Mouse (Mus musculus): ENCODE results near the gene Pxmp4.

Pxmp4 gene

DNA sequence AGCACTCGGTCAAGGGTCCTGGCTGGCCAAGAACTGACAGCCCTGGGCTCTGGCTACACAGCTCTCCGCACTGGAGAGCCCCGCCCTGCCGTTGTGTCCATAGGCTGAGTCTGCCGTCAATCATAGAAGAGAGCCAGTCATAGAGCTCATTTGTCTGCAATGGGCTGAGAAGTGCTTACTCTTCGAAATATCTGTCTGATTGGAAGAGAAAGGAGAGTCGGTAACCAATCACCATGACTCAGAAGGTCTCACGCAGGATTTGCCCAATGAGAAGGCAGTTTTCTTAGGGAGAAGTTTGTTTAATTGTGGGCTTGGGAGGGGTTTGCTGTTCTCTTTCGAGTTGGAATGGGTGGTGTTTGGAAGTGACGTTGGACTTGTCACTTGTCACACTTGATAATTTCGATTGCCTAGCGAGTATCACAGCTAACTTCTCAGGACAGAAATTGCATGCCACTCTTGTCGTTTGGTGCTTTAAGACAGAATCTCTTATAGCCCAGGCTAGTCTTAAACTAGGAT lies at the start of gene Pxmp4:
Pxmp4 (minus strand) TSS at position 71 of the 516 bp plus-strand sequence.
- peak; percentile 98 to 99 for DNase-seq (ENCODE audit: low spot score in 2 of 2)

DNA sequence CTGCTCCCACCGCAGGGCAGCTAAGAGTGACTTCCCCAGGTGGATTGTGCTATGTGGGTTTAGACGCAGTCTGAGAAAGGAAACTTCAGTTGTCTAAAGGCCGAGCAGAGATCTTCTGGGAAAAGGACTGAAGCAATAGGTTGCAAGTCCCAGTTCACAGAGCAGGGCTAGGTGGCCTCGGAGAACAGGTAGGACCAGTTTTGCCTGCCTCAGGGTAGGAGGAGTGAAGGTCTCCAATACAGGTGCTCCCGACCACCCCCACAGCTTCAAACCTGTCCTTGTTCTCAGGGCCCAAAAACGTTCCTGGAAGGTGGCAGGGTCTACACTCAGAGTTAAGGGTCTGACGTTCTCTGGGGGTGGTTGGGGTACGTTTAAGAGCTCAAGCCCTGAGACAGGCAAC lies 47.9 kb upstream of the Pxmp4 start, which contains the start of gene Chmp4b:
Chmp4b (plus strand) TSS at position 343 of the 400 bp plus-strand sequence.
- DNase-seq (ENCODE audit: low spot score in 2 of 2), result no peak

DNA sequence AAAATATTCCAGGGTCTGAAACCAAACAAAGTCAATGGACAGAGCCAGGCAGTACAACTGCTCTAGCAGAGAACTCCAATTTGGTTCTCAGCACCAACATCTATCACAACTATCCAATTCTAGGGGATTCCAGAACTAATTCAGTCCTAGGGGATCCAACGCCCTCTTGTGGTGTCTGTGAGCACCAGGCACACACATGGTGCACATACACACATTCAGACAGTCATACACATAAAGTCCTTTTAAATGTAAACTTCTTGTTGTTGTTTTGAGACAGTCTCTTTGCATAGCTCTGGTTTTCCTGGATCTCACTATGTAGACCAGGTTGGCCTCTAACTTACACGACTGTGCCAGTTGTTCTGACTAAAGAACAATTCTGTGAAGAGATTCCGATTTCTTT lies 46.9 kb upstream of the Pxmp4 start:
- DNase-seq (ENCODE audit: low spot score in 2 of 2), result no peak

DNA sequence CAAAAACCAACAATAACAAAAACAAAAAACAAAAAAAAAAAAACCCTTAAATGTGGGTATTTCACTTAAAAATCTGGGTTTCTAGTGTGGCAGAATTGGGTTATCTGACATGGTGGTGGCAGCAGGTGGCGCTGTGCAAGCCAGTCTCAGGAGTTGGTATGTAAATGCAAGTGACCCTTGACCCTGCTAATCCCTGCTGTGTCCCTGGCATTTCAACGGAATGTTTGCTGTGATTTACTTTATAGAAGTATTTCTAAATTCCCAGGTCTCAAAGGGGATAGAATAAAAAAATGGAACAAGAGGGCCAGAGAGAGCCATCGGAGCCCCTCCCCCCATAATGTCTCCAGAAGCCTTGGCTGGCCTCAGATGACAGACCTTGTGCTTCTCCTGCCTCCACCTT lies 44.6 kb upstream of the Pxmp4 start:
- no peak for DNase-seq (ENCODE audit: low spot score in 2 of 2)

DNA sequence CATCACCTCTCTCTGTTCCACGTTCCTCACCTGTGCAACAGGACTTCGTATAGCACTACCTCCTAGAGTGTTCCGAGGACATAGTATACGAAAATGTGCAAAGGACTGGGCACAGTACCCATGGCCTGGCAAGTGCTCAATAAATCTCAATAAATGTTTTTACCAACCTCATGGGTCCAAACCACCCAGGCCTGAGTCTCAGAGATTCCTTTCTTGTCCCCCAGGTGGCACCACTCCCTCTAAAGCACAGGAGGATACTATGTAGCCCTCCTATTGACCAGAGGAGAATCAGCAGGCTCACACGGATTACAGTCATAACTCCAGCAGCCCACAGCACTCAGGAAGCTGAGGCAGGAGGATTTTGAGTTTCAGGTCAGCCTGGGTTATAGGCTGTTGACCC lies 43.1 kb upstream of the Pxmp4 start:
- DNase-seq (ENCODE audit: low spot score in 2 of 2), result no peak

DNA sequence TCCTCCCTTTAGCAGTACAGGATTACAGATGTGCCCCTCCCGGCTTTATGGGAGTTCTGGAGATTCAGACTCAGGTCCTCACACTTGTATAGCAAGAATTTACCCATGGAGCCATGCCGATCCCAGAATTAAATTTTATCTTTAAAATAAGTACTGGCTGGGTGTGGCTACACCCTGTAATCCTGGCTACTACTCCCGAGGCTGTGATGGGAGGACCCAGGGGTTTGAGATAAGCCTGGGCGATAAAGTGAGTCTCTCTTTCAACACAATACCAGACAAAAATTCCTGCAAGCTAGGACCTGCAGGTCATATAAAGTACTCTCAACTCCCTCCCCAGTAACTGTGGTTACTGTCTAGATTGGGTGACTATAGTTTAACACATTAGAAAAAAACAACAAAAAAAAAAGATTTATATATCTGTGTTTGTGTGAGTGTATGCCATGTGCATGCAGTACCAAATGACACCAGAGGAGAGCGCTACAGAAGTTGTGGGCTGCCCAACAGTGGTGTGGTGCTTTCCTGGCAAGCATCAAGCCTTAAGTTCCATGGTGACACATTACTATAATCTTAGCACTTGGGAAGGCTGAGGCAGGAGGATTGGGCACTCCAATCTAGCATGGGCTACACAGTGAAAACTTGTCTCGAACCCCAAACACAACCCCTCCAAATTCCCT lies 39.3 kb upstream of the Pxmp4 start:
- no peak for DNase-seq (ENCODE audit: low spot score in 2 of 2)

DNA sequence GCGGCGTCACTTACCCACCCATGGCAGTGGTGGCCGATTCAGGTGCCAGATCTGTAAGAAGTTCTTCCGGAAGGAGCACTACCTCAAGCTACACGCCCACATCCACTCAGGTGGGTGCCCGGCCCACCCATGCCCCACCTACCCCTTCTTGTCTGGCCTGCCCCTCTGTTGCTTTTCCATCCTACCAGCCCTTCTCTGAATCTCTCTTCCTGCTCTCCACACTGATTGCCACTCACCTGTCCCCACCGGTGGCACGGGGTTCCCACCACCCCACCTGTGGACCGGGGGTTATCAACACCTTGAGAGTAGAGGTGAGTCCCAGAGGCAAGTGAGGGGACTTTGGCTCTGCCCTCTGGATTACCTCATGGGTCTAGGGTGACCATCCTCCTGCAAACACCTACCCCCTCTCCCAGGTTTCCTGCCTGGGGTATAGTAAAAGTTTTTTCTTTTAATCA lies 38.5 kb upstream of the Pxmp4 start:
- no peak for DNase-seq (ENCODE audit: low spot score in 2 of 2)

DNA sequence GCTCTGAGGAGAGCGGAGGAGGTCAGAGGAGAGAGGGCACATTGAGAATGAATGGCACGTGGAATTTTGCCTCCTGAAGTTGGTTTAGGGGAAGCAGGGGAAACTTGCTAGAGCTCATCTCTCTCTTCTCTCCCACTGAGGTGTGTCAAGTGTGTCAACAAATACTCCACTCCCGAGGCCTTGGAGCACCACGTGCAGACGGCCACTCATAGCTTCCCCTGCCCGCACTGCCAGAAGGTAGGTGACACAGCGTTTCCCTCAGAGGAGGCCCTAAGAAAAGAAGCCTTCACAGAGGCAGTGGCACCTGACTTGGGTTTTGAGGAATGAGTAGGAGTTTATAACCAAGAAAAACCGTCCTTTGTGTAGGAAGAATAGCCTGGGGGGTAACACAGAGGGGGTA lies 37.7 kb upstream of the Pxmp4 start:
- DNase-seq (ENCODE audit: low spot score in 2 of 2), result no peak

DNA sequence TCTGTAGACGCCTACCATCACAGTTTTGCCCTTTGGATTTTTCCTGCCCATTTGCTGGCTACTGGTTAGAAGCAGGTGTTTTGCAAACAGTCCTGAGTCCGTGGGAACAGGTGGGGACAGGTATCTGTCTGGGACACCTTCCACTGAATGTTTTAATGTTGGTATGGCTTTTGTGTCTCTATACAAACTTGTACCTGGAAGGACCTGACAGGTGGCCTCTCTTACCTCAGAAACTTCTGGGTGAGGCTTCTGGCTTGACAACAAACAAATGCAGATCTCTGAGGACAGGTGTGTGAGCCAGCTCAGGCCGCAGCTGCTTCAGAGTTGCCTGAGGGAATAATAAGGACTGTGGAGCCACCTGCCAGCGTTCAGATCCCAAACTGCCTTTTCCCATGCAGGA lies 35.6 kb upstream of the Pxmp4 start:
- no peak for DNase-seq (ENCODE audit: low spot score in 2 of 2)

DNA sequence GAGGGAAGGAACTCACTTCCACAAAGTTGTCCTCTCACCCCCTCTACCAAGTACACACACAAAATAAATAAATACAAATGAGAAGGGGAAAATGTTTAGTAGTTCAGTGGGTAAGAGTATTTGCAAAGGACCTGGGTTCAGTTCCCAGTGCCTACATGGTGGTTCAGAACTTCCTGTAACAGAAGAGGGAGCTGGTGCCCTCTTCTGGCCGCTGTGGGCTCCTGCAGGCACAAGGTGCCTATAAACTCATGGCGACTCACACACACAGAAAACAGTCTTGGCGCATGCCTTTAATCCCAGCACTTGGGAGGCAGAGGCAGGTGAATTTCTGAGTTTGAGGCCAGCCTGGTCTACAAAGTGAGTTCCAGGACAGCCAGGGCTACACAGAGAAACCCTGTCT lies 35.0 kb upstream of the Pxmp4 start:
- no peak for DNase-seq (ENCODE audit: low spot score in 2 of 2)

DNA sequence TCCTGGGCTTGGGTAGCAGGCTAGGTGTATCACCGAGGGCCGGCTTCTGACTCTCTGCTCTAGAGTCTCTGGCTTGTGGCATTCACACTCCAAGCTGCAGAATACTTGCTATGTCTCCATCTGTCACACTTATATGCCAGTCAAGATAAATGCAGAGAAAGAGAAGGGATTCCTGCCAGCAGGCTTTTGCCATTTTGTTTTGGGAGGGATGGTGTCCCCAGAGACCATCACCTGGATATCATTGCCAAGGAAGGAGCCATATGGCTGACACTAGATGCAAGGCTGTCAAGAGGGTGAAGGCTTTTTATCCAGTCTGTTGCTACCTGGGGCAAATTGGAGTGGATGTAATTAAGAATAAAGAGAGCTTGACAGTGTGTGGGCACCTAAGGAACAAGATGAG lies 32.3 kb upstream of the Pxmp4 start:
- no peak for DNase-seq (ENCODE audit: low spot score in 2 of 2)

DNA sequence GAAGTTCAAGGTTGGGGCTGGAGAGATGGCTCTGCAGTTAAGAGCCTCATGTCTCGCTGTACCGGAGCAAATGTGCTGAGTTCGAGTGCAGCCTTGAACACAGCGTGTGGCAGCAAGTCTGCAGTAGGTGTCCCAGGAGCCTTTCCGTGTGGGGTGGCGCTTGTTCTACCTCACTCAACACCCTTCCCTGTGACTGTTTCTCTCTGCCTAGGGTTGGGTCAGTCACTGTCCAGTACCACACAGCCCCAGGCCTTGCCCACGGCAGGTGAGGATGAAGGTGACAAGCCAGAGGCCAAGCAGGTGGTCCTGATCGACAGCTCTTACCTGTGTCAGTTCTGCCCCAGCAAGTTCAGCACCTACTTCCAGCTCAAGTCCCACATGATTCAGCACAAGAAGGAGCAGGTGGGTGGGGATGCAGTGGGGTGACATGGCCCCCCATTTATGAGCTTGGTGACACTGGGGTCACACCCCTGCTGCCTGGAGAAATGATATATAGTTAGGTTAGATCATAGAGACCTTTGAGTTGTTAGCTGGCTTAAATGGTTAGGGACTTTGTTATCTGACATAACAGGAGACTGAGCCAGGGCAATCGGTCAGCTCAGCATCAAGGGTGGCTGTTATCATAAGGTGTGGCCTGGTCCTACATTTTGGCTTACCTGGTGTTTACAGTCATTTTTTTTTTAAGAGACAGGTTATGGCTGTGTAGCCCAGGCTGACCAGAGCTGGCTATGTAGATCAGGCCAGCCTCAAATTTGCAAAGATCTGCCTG lies 30.6 kb upstream of the Pxmp4 start:
- DNase-seq (ENCODE audit: low spot score in 2 of 2), result no peak

DNA sequence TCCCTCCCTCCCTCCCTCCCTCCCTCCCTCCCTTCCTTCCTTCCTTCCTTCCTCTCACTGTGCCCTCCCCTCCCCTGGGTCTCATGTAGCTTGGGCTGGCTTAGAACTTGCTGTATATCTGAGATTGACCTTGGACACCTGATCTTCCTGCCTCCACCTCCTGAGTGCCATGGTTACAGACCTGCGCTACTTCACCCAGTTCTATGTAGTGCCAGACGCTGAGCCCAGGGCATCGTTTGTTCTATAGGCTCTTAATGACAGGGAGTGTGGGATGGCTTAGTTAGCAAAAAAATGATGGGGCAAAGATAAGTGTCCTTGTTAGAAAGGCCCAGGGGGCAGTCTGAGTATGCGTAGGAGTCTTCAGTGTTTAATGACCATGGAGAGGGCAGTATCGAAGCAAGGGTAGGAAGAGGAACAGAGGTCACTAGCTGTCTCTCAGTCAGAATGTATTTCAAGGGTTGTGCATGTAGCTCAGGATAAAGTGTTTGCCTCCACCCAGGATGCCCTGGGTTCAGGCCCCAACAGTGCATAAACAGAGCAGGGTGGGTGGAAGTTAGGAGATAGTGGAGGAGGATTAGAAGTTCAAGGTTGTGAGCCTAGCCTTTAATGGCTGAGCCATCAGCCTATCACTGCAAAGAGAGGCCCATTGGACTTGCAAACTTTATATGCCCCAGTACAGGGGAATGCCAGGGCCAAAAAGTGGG lies 29.7 kb upstream of the Pxmp4 start:
- no peak for DNase-seq (ENCODE audit: low spot score in 2 of 2)

DNA sequence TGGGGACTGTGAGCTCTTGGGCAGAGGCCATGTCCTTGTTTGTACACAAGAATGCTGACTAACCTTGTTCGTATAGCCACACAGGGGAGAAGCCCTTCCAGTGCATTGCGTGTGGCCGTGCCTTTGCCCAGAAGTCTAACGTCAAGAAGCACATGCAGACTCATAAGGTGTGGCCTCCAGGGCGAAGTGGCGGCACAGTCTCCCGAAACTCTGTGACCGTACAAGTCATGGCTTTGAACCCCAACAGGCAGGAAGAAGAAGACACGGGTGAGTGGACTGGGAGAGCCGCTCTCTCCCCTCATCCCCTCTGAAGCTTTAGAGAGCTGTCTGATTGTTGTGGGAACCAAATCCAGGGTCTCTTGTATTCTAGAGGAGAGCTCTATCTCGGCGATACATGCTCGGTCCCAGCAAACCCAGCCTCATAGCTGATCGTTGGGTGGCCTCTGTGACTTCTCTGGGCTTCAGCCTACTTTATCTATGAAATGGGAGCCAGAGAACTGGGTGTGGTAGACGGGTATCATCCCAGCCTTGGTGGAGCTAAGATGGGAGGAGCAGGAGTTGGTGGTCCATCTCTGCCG lies 28.8 kb upstream of the Pxmp4 start:
- DNase-seq (ENCODE audit: low spot score in 2 of 2), result no peak

DNA sequence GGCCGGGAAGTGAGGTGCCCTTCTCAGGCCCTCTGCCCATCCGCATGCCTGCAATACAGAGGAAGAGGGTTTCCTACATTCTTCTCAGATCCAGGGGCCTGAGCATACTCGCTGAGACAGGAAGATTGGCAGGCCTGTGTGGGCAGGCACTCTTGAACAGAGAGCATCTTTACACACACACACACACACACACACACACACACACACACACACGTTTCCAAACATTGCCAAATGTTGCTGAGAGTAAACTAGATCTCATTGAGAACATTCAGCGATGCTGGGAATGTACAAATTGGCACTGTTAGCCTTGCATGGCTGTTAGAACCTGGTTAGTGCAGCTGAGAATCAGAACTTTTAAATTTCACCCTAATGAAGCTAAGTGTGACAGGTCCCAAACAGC lies 27.0 kb upstream of the Pxmp4 start:
- no peak for DNase-seq (ENCODE audit: low spot score in 2 of 2)

DNA sequence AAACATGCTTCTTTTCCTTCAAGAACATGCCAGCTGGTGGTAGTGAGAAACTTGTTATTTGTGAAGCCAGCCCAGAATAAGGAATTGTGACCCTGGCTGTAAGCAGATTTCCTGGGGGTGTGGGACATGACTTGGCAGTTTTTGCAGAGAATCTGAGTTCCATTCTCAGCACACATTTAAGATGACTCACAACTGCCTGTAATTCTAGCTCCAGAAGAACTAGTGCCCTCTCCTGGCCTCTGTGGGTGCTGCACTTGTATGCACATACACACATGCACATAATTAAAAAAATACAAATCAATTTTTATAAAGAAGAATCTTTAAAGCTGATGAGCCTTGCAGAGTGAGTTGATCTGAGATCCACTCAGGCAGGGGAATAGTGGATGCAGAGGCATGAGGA lies 20.6 kb upstream of the Pxmp4 start:
- no peak for DNase-seq (ENCODE audit: low spot score in 2 of 2)

DNA sequence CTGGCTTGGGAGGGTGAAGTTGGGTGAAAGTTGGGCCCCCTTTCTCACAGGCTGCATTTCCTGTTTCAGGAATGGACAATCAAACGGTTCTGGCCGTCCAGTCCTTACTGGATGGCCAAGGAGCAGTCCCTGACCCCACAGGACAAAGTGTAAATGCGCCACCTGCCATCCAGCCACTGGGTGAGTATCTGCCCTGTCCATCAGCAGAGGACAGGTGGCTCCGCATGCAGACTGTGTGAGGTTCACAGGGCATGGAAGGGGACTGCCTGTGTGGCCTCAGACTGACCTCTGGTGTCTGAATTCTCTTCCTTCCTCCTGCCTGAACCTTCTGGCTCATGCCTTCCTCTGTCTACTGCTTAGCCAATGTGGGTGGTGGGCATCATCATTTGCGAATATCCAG lies 18.2 kb upstream of the Pxmp4 start:
- no peak for DNase-seq (ENCODE audit: low spot score in 2 of 2)

DNA sequence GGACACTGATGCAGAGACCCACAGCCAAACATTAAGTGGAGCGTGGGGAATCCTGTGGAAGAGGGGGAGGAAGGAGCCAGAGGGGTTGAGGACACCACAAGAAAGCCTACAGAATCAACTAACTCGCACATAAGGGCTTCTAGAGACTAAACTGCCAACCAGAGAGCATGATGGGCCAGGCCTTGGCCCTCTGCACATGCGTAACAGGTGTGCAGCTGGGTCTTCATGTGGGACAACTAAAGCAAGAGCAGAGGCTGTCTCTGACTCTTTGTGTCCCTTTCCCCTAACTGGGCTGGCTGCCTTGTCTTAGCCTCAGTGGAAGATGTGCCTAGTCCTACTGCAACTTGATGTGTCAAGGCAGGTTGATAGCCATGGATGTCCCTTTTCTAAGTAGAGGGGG lies 13.6 kb upstream of the Pxmp4 start:
- no peak for DNase-seq (ENCODE audit: low spot score in 2 of 2)

DNA sequence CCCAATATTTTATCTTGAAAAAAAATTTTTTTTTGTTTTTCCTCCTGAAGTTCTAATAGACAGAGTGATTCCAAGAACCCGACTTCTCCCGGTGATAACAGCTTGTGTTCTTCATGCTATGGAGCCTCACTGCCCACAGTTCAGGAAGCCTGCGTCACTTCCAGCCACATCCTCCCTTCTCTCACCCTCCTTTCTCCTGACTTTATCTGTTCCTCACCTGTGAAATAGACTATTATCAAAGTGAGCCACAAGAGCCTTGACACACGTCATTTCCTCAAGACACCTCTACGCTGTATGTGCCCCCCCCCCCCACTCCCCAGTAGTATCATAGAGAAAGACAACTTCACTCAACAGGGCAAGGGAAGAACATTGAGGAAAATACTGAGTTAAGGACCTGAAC lies 12.2 kb upstream of the Pxmp4 start:
- DNase-seq (ENCODE audit: low spot score in 2 of 2), result no peak

DNA sequence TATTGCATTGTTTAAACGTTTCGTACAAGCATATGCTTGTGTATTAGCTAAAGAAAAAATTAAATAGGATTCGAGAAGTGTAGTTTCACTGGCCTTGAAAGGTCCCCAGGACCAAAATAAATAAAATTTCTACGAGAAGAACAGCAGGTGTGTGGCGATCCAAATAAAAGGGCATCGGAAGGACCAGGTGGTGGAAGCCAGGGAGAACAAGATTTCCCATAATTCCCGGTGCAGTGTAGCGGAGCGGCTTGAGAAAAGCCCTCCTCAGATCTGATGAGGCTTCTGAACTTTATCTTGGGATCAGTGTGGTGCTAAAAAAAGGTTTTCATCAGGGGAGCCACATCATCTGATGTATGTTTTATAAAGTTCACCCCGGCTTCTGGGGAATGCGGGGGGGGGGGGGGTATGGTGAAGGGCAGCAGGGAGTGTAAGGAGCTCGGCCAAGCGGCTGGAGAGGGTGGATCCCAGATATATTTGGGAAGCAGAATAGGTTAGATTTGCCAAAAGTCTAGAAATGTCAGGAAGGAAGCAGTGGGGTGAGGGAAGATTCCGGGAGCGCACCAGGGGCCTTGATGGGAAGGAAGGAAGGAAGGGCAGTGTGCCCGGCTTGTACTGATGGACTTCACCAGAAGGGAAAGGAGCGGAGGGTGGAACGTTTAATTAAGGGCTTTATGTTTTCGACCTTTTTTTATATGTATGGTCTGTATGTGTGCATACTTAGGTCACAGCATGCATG lies 11.5 kb upstream of the Pxmp4 start:
- no peak for DNase-seq (ENCODE audit: low spot score in 2 of 2)
